Mouse (Mus musculus) regulatory T cell (primary cell): ENCODE results near the gene Traf5.

Experiments used
- in situ Hi-C: fragments of 300-600 bp; cut with MboI, MseI; formaldehyde crosslinking; loops from one replicate; pipeline ENCODE4 v1.15.1; 2025; ENCODE audit warnings: high pct_unique_total_duplicates

The Traf5 gene

GRCm38 (mm10) chr1:192063209-192063946, 29.0 kb downstream of the Traf5 start:
- in situ Hi-C loops: no loop called here

GRCm38 (mm10) chr1:192062682-192063081, 29.7 kb downstream of the Traf5 start:
- in situ Hi-C loops: no loop called here

DNA sequence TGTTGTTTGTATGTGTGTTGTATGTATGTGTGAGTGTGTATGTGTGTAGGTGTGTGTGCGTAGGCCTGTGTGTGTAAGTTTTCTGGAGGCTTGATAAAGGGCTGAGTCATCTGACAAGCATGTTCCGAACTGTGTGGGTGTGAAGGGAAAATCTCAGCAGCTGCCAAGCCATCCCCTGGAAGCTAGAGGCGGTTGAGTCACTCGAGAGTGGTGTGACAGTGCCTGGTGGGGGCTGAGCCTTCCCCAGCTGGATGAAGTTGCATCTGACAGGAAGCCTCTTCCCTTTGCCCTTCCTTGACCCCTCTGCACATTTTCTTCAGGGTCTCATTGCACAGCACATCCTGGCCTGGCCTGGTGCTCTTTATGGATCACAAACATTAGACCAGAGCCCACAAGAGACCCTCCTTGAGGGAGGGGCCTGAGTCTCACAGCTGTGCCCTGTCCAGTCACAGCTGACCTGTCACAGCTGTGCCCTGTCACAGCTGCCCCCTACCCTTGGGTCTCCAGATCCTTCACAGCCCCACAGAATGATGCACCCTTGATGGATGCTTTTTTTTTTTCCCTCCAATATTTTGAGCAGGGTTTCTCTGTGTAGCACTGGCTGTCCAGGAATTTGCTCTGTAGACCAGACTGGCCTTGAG, 30.6 kb downstream of the Traf5 start:
- in situ Hi-C loops: no loop called here

- in situ Hi-C loops: no loop called here
Measured at GRCm38 (mm10) chr1:192058911-192059310, 33.4 kb downstream of the Traf5 start.

- in situ Hi-C loops: no loop called here
Measured at GRCm38 (mm10) chr1:192053726-192054125, 38.6 kb downstream of the Traf5 start.

- in situ Hi-C loops: no loop called here
Measured at GRCm38 (mm10) chr1:192052986-192053385, 39.4 kb downstream of the Traf5 start.

DNA sequence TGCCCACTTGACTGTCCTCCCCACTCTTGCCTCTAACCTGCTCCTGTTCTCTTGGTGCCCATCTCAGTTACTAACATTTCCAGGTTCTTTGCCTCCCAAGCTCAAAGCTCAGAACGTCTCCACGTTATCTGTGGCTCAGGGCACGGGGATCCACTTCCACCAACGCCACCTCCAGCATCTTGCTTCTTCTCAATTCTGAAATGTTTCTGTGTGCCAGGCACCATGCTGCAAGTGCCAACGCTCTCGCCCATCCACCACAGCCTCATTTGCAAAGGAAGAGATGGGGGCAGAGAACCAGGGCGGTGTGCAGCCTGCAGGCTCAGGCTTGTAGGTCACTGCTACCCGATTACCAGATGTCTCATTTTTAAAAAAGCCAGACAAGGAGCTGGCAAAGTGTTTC, 39.9 kb downstream of the Traf5 start:
- in situ Hi-C loops: no loop called here

DNA sequence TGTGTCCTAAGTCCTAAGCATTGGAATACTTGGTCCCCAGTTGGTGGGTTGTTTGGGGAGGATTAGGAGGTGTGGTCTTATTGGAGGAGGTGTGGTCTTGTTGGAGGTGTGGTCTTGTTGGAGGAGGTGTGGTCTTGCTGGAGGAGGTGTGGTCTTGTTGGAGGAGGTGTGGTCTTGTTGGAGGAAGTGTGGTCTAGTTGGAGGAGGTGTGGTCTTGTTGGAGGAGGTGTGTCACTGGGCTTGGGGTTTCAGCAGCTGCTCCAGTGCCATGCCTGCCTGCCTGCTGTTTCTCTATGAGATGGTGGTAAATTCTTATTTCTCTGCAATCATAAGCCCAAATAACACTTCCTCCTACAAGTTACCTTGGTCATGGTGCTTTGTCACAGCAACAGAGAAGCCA, 93.3 kb downstream of the Traf5 start:
- in situ Hi-C loops: no loop called here

DNA sequence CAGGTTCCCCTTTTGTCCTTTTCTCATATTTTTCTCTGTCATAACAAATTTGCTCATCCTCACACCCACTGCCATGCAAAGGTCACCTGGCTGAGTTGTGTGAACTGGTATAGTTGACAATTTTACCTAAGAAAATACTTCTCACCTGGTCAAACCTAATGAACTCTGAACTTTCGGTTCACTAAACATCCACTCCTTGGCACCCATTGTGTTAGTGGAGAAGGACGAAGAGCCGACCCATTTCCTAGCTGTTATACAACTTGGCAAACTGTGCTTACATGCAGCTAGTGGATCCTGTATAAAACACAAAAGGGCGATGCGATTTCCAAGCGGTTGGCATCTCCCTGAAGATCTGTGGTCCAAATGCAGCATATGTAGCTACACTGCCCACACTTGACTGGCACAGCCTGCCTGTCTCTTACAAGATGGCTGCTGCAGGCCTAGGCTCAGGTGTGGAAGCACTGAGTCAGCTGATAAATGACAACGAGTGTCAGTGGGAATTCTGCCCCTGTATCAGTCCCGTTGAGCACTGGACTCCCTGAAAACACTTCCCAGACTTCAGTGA, 95.7 kb downstream of the Traf5 start:
- in situ Hi-C loops: no loop called here

GRCm38 (mm10) chr1:191995916-191996315, 96.4 kb downstream of the Traf5 start:
- in situ Hi-C loops: no loop called here

DNA sequence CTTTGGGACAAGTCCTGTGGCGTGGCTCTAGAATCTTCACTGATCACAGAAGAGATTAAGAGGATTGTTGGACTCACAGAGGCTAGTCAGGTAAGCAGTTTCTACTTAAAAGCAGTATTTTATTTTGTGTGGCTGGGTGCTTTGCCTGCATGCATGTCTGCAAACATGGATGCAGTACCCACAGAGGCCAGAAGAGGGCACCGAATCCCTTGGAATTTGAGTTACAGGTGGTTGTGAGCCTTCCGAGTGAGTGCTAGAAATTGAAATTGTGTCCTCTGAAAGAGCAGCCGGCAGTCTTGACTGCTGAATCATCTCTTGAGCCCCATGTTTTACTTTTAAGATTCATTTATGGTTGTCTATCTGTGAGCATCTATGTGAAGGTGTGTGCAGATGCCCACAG, 96.9 kb downstream of the Traf5 start:
- in situ Hi-C loops: no loop called here

GRCm38 (mm10) chr1:191994476-191994875, 97.9 kb downstream of the Traf5 start:
- in situ Hi-C loops: no loop called here

DNA sequence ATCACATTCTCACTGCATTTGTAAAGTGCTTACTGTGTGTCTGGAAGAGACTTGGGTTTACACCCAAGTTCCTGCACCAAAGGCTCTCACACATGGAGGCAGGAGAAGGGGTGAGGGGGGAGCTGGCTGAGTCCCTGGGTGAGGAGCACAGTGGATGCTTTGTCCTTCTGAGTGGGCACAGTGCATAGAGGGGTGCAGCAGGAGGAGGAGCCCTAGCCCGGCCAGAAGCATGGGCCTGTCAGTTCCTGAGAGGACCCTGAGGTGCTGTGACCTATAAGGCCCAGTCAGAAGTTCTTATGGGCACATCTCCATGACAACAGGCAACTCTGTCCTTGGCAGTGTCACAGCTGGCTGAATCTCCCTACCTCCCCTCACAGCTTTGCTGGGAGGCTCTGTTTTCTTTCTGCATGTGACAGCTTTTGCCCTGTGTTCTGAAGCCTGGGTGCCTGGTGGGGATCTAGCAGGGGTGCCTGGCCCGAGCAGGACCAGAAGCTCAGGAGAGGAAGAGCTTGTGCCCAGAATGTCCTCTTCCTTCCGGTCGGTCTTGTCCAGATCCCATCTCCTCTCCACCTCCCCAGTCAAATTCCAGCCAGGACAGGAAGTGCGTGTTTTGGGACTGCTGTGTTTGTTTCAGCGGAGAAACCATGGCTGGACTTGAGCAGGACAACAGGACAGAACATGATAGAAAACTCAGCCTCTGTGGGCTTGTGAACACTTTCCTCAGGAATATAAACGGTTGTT, 100.1 kb downstream of the Traf5 start:
- in situ Hi-C loops: no loop called here

DNA sequence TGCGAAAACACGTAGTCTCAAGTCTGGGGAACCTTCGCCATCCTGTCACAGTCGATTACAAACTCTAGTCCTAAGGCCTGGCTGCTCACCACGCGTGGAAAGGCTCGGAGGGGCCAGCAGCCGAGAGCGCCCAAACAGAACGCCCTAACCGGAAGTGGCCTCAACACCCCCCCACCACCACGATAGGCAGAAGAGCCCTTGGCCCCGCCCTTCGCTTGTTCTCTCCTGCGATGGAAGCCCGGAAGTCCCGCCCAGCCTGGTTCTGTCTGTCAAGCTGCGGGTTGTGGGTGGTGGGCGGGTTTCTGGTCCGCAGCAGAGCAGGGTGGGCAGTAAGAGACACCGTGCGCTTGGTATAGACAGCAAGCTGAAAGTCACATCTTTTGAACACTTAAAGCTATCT, 102.4 kb downstream of the Traf5 start:
- in situ Hi-C loops: no loop called here

GRCm38 (mm10) chr1:191989060-191989459, 103.3 kb downstream of the Traf5 start:
- in situ Hi-C loops: no loop called here

- in situ Hi-C loops: no loop called here
Measured at GRCm38 (mm10) chr1:191988646-191989045, 103.7 kb downstream of the Traf5 start.

DNA sequence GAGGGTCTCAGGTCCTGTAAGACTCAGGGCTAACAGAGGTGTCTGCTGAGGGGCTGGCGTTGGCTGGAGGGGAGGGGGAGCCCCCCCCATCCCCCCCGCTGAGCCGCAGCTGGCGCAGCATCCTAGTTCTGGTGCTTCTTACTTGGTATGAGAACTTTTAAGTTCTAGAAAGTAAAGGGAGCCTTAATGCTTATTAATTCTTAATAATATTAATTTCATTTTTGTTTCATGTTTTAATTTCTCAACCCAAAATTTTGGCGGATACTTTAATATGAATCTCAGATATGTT, 104.9 kb downstream of the Traf5 start:
- in situ Hi-C loops: no loop called here

DNA sequence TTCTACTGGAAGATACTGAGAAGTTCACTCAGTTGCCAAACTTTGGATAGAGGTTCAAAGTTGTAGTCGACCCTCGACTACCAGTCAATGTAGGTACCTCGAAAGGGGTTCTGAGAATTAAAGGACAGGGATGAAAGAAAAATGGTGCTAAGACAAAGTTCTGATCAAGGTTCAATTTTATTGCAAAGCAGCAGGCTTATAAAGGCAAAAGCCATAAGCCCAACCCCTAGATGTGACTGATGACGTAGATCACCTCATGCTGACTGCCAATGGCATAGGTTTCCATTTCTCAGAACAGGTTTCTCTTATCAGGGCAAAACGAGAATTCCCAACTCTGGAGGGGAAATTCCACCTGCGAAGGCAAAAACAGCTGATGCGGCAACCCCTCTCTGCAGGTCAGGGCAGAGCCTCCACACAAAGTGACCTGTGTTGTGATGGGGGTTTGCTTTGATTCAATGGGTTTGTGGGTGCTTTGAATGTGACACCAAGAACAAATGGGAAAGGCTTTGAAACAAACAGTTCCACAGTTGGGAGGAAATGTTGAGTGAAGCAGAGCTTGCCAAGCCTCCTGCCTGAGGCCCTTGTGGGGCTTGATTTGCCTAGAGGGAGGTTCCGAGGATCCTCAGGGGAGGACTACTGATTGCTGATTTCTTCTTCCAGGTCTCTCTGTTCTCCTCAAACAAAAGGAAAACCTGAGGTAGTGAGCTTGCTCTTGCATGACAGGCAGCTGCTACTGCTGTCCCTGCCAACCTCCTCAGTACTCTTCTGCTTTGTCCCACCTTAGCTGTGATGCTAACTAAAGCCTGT, 105.5 kb downstream of the Traf5 start:
- in situ Hi-C loops: no loop called here

DNA sequence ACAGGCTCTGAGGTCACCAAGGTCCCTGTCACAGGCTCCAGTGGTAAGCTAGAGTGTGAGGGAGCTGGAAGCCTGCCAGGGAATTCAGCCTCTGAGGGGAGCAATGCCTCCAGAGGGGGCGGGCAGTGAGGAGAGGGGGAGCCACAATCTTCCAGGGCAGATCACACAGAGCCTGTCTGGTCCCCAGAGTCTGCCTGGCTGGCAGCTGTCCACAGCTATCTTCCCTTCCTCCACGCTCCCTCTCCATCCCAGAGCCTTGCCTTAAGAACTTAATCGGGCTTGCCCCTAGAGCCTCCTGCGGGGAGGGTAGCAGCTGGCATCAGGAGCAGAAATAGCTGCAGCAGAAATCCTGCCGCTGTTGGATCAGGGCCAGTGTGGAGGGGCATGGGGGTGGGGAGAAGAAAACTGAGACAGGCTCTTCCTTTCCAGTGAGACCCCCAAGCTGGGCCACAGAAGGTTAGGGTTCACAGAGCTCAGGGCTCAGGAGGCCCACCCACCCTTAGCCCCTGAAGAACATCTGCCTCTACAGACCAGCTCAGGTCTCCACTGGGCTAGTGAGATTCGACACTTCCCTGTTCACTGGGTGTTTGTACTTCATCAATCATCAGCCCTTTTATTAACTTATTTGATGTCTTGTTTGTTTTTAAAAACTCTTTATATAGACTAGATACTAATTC, 110.8 kb downstream of the Traf5 start:
- in situ Hi-C loops: no loop called here

DNA sequence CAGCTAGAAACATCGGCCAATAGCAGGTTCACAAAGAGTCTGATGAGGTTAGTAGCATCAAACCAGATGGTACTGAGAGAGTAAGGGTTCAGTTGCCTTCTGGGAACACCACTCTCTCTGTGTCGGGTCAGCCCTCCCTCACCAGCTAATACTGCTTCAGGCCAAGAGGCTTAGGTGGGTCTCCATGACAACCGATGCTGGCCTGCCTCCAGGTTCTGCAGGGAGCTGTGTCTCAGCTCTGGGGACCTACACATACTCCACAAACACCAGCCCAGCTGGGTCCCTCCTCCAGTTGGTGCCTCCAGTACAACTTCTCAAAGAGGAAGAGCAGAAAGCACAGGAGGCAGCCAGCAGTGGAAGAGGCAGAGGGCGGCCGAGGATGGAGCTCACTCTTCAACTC, 115.2 kb downstream of the Traf5 start, which contains the start of gene Rd3:
Rd3 (plus strand) TSS at position 184 of the 400 bp plus-strand sequence.
- in situ Hi-C loops: no loop called here
